Mouse (Mus musculus) gastrocnemius, postnatal 36 days (tissue): ENCODE results near the gene Gm29289. TPM values are rescaled to one million over a fixed set of nuclear protein-coding genes. Genes with fewer than 3 reads are reported as not detected.
"Not testable (repeated sequence)": the region's sequence is repeated elsewhere in the genome, so short reads cannot be mapped to it uniquely, and the experiment has no call there.

Experiments used
- DNase-seq, 2 experiments: peaks; one replicate each; pipeline ENCODE4 v3.0.0; 2022
- intact Hi-C: fragments of 180-260 bp; cut with DNase I; formaldehyde crosslinking; loops from one replicate; pipeline ENCODE4 v1.15.1; 2025
- long read RNA-seq, 2 experiments: library from polyadenylated mRNA; stranded (forward); transcript quantifications; one replicate each; pipeline ENCODE4 v2.0.0; 2021
- total RNA-seq, 2 experiments: library from RNA; stranded (reverse); gene quantifications; 2 replicates each; pipeline ENCODE4 v1.2.3; 2021

The Gm29289 gene
- not detected for total RNA-seq
- long read RNA-seq, experiment 1 = 0 reads
- long read RNA-seq, experiment 2 = 0 reads

DNA sequence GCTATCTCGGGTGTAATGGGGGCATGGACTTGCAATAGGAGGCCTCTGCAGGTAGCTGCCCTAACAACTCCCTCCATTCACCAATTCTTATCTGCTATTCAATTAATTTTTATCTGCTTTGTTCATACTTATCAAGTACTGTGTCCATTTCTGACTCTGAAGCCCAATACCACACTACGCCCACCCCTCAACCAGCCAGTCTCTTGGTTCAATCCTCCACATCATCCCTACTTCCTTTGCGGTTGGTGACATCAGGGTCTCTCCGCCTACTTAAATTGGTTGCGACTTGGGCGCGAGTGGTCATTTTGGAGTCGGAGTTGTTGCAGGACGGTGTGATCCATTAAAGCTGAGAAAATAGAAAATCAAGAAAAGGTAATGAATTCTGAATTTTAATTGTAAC, at the start of gene Gm29289:
Gm29289 (plus strand) TSS at position 301 of the 400 bp plus-strand sequence.
- DNase-seq, intact Hi-C loops: not testable (repeated sequence)

DNA sequence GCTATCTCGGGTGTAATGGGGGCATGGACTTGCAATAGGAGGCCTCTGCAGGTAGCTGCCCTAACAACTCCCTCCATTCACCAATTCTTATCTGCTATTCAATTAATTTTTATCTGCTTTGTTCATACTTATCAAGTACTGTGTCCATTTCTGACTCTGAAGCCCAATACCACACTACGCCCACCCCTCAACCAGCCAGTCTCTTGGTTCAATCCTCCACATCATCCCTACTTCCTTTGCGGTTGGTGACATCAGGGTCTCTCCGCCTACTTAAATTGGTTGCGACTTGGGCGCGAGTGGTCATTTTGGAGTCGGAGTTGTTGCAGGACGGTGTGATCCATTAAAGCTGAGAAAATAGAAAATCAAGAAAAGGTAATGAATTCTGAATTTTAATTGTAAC, 31.7 kb upstream of the Gm29289 start, which contains the start of gene Gm10352:
Gm10352 (plus strand) TSS at position 301 of the 400 bp plus-strand sequence.
- DNase-seq, intact Hi-C loops: not testable (repeated sequence)

Other genes with a start within 250 kb of the Gm29289 start
- gene H2al2b, start 211.9 kb upstream of the Gm29289 start, total RNA-seq = not detected
- not detected for gene Gm4064, start 136.4 kb upstream of the Gm29289 start, total RNA-seq
- not detected for gene Rbmy, start 101.9 kb upstream of the Gm29289 start, total RNA-seq
- not detected for gene Gm10256, start 101.9 kb upstream of the Gm29289 start, total RNA-seq
- not detected for gene Gm10352, start 31.6 kb upstream of the Gm29289 start, total RNA-seq